Mouse (Mus musculus) hematopoietic multipotent progenitor cell, adult 10-12 weeks (in vitro differentiated cells): ENCODE data around the gene Vmn1r152. TPM values are rescaled to one million over a fixed set of nuclear protein-coding genes. Genes with fewer than 3 reads are reported as not detected.

Experiments used
- polyA plus RNA-seq: library from polyadenylated mRNA; stranded (reverse); fragments of >175 nt; gene quantifications from 2 replicates; pipeline ENCODE4 v1.2.3, GENCODE M21; 2012; ENCODE audit warnings: low replicate concordance

Vmn1r152 gene
- not detected in 2 replicates for polyA plus RNA-seq

GRCm38 (mm10) chr7:22522667-22523066 lies at the start of gene Vmn1r152:
Vmn1r152 (plus strand) TSS chr7:22522967.

GRCm38 (mm10) chr7:22499578-22499977 lies 23.2 kb upstream of the Vmn1r152 start, which contains the start of gene Vmn1r151:
Vmn1r151 (minus strand) TSS chr7:22499678.

GRCm38 (mm10) chr7:22534787-22535186 lies 12.0 kb downstream of the Vmn1r152 start, which contains the start of gene Gm8677:
Gm8677 (minus strand) TSS chr7:22534887.

GRCm38 (mm10) chr7:22565243-22565642 lies 42.5 kb downstream of the Vmn1r152 start, which contains the start of gene Gm4201:
Gm4201 (minus strand) TSS chr7:22565343.

Other genes starting within 250 kb of the Vmn1r152 start
- not detected in 2 replicates for gene Gm4187, start 193.2 kb upstream of the Vmn1r152 start, polyA plus RNA-seq
- not detected in 2 replicates for gene Gm8660, start 151.9 kb upstream of the Vmn1r152 start, polyA plus RNA-seq
- not detected in 2 replicates for gene Vmn1r148, start 109.4 kb upstream of the Vmn1r152 start, polyA plus RNA-seq
- gene Vmn1r149, start 84.7 kb upstream of the Vmn1r152 start, polyA plus RNA-seq: not detected in 2 replicates
- not detected in 2 replicates for gene Gm10665, start 58.9 kb upstream of the Vmn1r152 start, polyA plus RNA-seq
- gene Vmn1r151, start 23.3 kb upstream of the Vmn1r152 start, polyA plus RNA-seq: not detected in 2 replicates
- gene Gm8677, start 11.9 kb downstream of the Vmn1r152 start, polyA plus RNA-seq: not detected in 2 replicates
- gene Gm4201, start 42.4 kb downstream of the Vmn1r152 start, polyA plus RNA-seq: not detected in 2 replicates
- not detected in 2 replicates for gene Gm4565, start 65.2 kb downstream of the Vmn1r152 start, polyA plus RNA-seq
- gene Vmn1r155, start 135.1 kb downstream of the Vmn1r152 start, polyA plus RNA-seq: not detected in 2 replicates
- gene Gm8693, start 169.3 kb downstream of the Vmn1r152 start, polyA plus RNA-seq: not detected in 2 replicates
- not detected in 2 replicates for gene Gm4567, start 196.7 kb downstream of the Vmn1r152 start, polyA plus RNA-seq
- not detected in 2 replicates for gene Vmn1r157, start 238.7 kb downstream of the Vmn1r152 start, polyA plus RNA-seq